Mouse (Mus musculus): Measurements from ENCODE around the gene Slc9a3r1.
A peak's percentile ranks its signal among the peaks of the same experiment; 100 is the strongest.

The Slc9a3r1 gene

GRCm38 (mm10) chr11:115192180-115192579, 29.0 kb downstream of the Slc9a3r1 start:
- DNase-seq = no peak

- no peak for DNase-seq
Observed at GRCm38 (mm10) chr11:115194693-115195092, 31.6 kb downstream of the Slc9a3r1 start.

- no peak for DNase-seq
Observed at GRCm38 (mm10) chr11:115195933-115196332, 32.8 kb downstream of the Slc9a3r1 start.

DNA sequence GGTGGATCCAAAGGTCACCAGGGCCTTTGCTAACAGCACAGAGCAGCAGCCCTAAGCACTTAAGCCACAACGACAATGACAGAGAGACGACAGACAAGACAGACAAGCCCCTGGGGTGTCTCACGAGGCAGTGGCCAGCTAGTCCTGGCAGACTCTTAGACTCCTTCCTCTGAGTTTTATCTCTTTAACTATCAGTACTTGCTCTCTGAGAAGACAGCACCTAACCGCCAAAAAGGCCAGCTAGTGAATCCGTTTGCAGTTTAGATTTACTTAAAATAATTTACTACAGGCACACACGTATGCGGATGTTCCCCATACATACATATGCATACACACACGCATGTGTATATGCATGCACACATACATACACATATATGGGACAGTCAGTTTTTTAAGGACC, 34.4 kb downstream of the Slc9a3r1 start:
- no peak for DNase-seq

GRCm38 (mm10) chr11:115198932-115199384, 35.8 kb downstream of the Slc9a3r1 start:
- no peak for DNase-seq

DNA sequence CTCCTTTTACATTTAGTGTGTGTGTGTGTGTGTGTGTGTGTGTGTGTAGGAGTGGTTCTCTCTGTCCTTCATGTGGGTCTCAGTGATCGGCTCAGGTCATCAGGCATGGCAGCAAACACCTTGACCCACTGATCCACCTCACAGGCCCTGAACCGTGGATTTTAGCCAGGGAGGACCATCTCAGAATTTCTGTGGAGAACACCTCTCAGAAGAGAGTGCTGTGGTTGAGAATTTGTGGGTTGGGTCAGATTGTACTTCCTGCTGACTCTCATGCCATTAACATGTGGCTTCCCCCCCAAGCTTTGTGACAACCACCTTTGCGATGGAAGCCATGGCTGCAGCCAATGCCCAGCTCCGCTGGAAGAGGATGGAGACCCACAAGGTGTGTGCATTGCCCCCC, 37.4 kb downstream of the Slc9a3r1 start:
- no peak for DNase-seq

DNA sequence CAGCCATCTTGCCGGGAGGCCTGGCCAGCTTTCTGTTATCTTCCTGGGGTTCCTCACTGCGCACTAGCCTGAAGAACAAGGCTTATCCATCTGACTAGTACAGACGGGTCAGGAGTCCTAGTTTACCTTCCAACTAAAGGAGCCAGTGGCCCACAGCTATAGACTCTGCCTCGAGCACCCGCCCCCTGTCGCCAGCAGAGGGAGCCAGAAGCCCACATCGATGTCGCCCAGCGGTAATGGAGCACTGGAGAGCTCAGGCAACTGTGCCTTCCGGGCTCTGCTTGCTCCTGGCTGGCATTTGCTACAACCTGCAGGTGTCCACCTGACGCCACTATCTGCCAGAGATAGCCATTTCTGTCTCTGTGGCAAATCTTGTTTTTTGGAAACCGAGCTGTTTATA, 39.2 kb downstream of the Slc9a3r1 start:
- peak; percentile 89 for DNase-seq

DNA sequence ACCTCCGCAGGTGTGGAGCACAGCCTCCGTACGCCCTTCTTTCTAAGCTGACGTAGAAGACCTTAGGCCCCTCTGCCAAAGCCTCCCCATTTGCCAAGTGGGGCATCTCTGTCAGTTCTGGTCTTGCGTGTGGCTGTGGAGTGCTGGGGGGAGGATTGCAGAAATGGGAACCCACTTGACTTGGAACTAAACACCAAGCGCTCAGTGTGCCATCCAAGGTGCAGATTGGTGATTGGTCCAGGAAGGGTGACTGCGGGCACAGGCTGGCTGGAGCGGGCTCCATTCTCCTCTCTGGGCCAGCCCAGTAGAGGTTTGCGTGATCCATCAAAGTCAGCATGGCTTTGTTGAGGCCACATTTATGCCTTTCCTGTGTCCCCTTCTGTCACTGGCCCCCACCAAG, 39.6 kb downstream of the Slc9a3r1 start:
- DNase-seq = no peak

DNA sequence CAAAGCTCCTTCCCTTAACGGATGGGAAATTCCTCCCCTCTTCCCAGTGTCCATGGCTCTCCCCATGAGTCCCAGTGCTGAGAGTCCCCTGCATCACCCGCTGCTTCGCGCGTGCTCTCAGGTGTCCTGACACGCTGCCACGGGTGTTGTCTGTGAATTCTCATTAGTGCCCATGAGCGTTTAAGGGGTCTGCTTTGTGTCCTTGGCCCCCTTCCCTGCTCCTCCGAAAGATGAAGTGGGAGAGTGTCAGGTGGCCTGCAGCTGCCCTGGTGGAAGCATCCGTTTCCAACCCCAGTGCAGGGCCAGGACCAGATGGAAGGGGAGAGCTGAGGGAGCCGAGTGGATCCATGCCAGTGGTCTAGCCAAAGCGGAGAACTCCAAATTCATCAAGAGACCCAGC, 45.0 kb downstream of the Slc9a3r1 start:
- no peak for DNase-seq

- DNase-seq = no peak
Observed at GRCm38 (mm10) chr11:115208776-115209732, 45.9 kb downstream of the Slc9a3r1 start.

GRCm38 (mm10) chr11:115209958-115210357, 46.8 kb downstream of the Slc9a3r1 start:
- no peak for DNase-seq

- DNase-seq = peak; percentile 42
Observed at GRCm38 (mm10) chr11:115212116-115212515, 49.0 kb downstream of the Slc9a3r1 start.

GRCm38 (mm10) chr11:115215123-115215522, 52.0 kb downstream of the Slc9a3r1 start:
- no peak for DNase-seq

- DNase-seq = no peak
Observed at GRCm38 (mm10) chr11:115217439-115218410, 54.6 kb downstream of the Slc9a3r1 start.

DNA sequence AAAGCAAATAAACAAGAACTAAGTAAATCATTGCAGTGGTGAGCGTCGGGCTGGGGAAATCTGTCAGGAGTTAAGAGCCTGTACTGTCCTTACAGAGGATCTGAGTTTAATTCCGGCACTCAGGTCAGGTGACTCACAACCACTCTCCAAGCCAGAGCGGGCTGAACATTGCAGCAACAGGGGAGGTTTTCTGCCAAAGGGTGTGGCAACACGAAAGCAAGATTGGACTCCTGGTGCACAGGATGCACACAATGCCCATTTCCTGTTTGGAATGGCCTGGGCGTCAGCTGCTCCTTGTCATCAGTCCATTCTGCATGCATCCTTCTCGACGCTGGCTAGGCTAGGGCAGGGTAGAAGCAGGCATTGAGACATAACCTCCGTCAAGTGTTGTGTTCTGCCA, 56.1 kb downstream of the Slc9a3r1 start:
- DNase-seq = no peak

GRCm38 (mm10) chr11:115219685-115220084, 56.5 kb downstream of the Slc9a3r1 start:
- no peak for DNase-seq

- DNase-seq = no peak
Observed at GRCm38 (mm10) chr11:115222077-115222476, 58.9 kb downstream of the Slc9a3r1 start.

DNA sequence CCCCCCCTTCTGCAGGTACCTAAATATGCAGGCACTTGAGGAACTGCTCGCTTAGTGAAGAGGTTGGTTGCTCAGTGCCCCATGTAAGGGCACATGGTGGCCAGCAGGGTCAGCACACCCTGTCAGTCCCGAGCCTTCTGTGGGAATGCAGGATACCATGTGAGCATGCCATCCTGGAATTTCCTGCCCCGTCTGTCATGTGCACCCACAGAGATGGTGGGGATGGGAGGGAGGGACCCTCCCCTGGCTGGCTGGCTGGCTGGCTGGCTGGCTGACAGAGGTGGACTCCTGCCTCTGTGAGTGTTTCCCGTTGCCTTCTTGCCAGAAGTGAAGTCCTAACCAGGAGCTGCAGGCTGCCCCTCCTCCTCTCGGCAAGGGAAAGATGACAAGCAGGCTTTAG, 59.4 kb downstream of the Slc9a3r1 start:
- DNase-seq = no peak

- no peak for DNase-seq
Observed at GRCm38 (mm10) chr11:115223451-115223850, 60.3 kb downstream of the Slc9a3r1 start.

- no peak for DNase-seq
Observed at GRCm38 (mm10) chr11:115223877-115224276, 60.7 kb downstream of the Slc9a3r1 start.

GRCm38 (mm10) chr11:115224889-115225288, 61.7 kb downstream of the Slc9a3r1 start:
- peak; percentile 80 for DNase-seq

DNA sequence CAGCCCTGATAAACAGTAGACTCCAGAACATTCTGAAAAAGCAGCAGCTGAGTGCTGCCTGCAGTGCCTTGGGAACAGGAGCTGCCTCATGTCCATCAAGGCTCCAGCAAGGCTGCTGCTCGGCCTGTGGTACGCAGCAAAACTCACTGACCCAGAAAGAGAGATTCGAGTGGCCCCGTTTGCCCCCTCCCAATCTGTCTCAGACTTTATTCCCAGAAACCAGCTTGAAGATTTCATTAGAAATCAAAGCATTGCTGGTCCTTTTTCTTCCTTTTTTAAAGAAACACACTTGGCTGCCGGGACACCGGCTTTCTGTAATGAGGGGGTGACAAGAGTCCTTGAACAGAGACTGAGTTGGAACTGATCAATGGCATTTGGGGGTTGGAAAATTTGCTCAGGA, 62.2 kb downstream of the Slc9a3r1 start:
- DNase-seq = no peak

- DNase-seq = no peak
Observed at GRCm38 (mm10) chr11:115226811-115227491, 63.8 kb downstream of the Slc9a3r1 start.
